Mouse (Mus musculus) kidney, postnatal 25 days (tissue): ENCODE results near the gene Mbd6.
"Not testable (repeated sequence)": the region's sequence is repeated elsewhere in the genome, so short reads cannot be mapped to it uniquely, and the experiment has no call there.

ENCODE experiments used
- DNase-seq, 2 experiments: peaks; one replicate each; pipeline ENCODE4 v3.0.0; 2021; ENCODE audit warnings: mixed read lengths in 2 of 2

Gene Mbd6

GRCm38 (mm10) chr10:127288800-127289572, at the start of gene Mbd6:
TSS of gene Mbd6 (minus strand) at chr10:127289018.
- peak; percentile 91 to 96 for DNase-seq

- no peak for DNase-seq
Measured at GRCm38 (mm10) chr10:127337536-127338099, 48.8 kb upstream of the Mbd6 start.

GRCm38 (mm10) chr10:127336952-127337351, 48.1 kb upstream of the Mbd6 start:
- no peak for DNase-seq

GRCm38 (mm10) chr10:127335271-127335670, 46.5 kb upstream of the Mbd6 start:
- no peak for DNase-seq

GRCm38 (mm10) chr10:127333152-127333551, 44.3 kb upstream of the Mbd6 start:
- no peak for DNase-seq

GRCm38 (mm10) chr10:127332211-127332874, 43.5 kb upstream of the Mbd6 start:
- DNase-seq: no peak

GRCm38 (mm10) chr10:127330212-127330611, 41.4 kb upstream of the Mbd6 start:
- no peak for DNase-seq

GRCm38 (mm10) chr10:127327461-127328145, 38.8 kb upstream of the Mbd6 start:
- DNase-seq: peak in 1 of 2 experiments; percentile 27

GRCm38 (mm10) chr10:127326828-127327227, 38.0 kb upstream of the Mbd6 start:
- peak; percentile 31 to 60 for DNase-seq

GRCm38 (mm10) chr10:127326017-127326801, 37.4 kb upstream of the Mbd6 start:
- peak; percentile 37 to 68 for DNase-seq

- no peak for DNase-seq
Measured at GRCm38 (mm10) chr10:127325454-127326016, 36.7 kb upstream of the Mbd6 start.

- DNase-seq: peak; percentile 62 to 66
Measured at GRCm38 (mm10) chr10:127324495-127324894, 35.7 kb upstream of the Mbd6 start.

GRCm38 (mm10) chr10:127323131-127323855, 34.5 kb upstream of the Mbd6 start:
- DNase-seq: no peak

- no peak for DNase-seq
Measured at GRCm38 (mm10) chr10:127322669-127323068, 33.9 kb upstream of the Mbd6 start.

- DNase-seq: no peak
Measured at GRCm38 (mm10) chr10:127322178-127322577, 33.4 kb upstream of the Mbd6 start.

- no peak for DNase-seq
Measured at GRCm38 (mm10) chr10:127321621-127322020, 32.8 kb upstream of the Mbd6 start, which contains the start of gene Arhgap9. TSS of gene Arhgap9 (plus strand) at chr10:127321964.

- no peak for DNase-seq
Measured at GRCm38 (mm10) chr10:127319969-127320368, 31.2 kb upstream of the Mbd6 start.

GRCm38 (mm10) chr10:127318009-127318408, 29.2 kb upstream of the Mbd6 start:
- no peak for DNase-seq

- no peak for DNase-seq
Measured at GRCm38 (mm10) chr10:127317277-127317676, 28.5 kb upstream of the Mbd6 start.

GRCm38 (mm10) chr10:127314950-127315349, 26.1 kb upstream of the Mbd6 start:
- DNase-seq: not testable (repeated sequence)

GRCm38 (mm10) chr10:127313516-127313915, 24.7 kb upstream of the Mbd6 start:
- DNase-seq: not testable (repeated sequence)
